Mouse (Mus musculus): ENCODE data around the gene Fras1.

Gene Fras1

GRCm38 (mm10) chr5:96574586-96574985 is 200.8 kb downstream of the Fras1 start:
- DNase-seq (ENCODE audit: low read depth, low spot score): no peak

GRCm38 (mm10) chr5:96578705-96579104 is 204.9 kb downstream of the Fras1 start:
- no peak for DNase-seq (ENCODE audit: low read depth, low spot score)

DNA sequence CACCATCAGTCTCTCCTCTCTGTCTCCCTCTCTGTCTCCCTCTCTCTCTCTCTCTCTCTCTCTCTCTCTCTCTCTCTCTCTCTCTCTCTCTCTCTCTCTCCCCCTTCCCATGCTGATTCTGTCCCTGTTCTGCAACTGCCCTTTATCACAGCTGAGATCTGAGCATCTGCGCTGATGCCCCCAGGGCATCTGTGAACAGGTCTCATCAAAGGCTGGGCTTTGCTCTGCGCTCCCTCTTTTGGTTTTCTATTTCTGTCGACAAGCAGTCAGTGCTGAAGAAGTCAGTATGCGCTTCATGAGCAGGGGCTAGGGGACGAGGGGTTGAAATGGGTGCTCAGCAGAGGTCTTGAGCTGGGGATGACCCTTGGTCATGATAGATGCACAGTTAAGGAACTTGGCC is 206.2 kb downstream of the Fras1 start:
- no peak for DNase-seq (ENCODE audit: low read depth, low spot score)

DNA sequence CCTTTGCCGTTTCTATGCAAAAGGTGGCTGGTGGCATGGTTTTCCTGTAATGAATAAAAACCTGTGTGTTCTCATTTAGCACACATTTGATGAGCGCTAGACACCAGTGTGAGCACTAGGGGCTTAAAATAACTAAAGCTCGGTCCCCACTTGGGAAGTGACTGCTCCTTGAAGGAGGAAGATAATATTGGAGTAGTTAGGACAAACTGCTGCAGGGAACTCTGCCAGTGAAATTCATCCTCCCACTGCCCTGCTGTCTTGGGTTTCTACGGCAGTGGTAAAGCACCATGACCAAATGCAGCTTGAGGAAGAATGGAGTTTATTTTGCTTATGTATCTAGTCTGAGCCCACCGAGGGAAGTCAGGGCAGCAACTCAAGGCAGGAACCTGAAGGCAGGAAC is 211.0 kb downstream of the Fras1 start:
- no peak for DNase-seq (ENCODE audit: low read depth, low spot score)

- no peak for DNase-seq (ENCODE audit: low read depth, low spot score)
These were observed 216.9 kb downstream of the Fras1 start for GRCm38 (mm10) chr5:96590621-96591020.

- no peak for DNase-seq (ENCODE audit: low read depth, low spot score)
These were observed 222.0 kb downstream of the Fras1 start for GRCm38 (mm10) chr5:96595793-96596192.

DNA sequence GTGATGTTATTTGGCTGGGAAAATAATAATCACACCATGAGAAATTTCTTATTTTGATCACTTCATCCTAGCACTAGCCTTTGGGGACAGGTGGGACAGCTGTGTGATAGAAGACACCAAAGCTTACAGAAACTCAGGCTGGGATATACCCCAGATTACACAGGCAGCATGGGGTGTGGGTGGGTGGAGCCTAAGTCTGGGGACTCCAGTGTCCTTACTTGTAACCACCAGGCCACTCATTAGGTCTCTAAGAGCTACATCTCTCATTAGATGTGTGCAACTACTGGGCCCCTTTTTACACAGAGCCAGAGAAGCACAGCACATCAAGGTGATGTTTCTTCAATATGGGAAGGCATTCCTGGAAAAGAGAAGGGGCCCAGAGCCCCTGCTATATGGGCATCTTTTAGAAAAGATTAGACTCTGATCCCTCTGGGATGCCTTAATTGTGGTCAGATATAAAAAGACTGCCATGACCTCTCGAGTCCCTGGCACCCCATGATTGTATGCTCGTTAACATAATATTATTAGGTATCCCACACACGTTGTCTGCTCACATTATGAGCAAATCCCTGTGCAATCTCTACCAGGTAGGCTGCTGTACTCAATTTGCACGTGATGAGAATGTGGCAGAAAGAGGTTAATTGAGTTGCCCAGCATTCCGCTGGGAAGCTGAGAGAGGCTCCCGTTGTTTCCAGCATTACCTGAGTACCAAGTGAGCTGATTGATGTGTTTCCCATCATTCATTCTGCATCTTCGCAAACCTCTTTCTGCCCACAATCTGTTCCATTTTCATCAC is 230.4 kb downstream of the Fras1 start:
- no peak for DNase-seq (ENCODE audit: low read depth, low spot score)

DNA sequence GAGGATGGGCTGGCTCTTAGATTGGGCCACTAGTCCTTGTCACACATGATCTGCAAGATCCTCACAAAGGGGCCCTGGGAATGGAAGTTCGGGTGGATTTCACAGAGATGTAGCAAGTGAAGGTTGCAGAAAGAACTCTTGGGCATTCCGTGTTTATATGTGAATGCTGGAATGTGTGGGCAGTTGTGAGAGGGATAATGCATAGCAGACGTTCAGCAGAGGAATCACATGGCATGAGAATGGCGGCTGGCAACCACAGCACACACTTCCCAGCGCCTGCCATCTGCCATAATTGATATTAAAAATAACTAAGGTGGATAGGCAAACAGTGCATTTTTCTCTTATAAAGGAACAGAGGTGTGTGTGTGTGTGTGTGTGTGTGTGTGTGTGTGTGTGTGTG is 234.3 kb downstream of the Fras1 start:
- no peak for DNase-seq (ENCODE audit: low read depth, low spot score)

DNA sequence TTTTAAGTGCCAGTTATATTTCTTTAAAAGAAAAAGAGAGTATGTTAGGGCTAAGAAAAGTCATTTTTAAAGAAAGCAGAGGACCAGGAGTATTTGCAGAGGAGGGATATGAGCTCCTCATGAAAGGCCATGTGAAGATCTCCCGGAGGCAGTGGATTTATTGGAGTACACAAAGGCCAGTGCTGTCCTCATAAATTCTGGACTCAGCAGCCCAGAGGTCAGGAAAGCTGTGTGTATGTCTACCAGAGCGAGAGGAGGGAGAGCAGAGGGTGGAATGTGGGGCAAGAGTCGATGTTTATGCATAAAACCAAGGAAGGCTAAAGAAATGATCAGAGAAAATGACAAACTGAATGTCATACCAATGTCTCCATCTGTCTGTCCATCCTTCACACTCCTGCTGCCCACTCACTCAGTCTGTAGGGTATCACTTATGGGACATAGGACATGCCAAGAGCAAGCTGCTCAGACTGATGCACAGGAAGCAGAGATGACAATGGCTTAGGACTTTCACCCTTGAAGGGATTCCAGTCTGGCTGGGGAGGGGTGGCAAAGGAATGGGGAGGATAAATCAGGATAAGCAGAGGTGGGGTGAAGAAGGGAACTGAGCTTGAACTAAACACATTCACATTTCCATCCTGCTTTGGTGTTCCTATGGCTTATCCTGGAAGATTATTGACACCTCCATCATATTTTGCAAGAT is 235.0 kb downstream of the Fras1 start:
- no peak for DNase-seq (ENCODE audit: low read depth, low spot score)

- no peak for DNase-seq (ENCODE audit: low read depth, low spot score)
These were observed 238.3 kb downstream of the Fras1 start for GRCm38 (mm10) chr5:96612077-96612476.

DNA sequence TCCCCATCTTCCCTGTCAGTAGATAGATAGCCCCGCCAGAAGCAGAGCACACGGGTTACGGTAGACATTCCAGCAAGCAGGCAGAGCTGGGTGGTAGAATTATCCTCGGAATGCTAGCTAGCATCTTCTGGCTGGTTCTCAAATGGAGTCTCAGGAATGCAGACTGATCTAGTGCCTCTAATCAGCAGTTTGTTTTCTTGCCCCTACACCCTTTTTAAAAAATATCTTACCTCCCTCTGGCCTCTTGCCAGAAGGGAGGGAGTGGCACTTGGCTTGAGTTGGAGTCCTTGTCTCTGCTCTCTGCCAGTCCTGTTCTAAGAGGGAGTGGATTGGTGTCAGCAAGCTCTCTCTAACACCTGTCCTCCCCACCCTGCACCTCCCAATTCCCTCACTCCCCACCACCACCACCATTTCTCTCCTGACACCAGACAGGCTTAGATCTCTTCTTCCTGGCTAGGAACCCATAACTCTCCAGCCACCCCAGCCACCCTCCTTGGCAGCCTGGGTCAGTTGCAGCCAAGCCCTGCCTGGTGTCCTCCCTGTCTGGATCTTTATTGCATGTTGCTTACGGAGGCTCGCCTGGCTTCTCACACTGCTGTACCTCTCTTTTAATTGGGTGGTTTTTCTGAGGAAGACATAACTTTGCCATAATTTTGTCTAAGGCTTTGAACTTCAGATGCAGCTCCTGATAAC is 243.3 kb downstream of the Fras1 start:
- DNase-seq (ENCODE audit: low read depth, low spot score): no peak

GRCm38 (mm10) chr5:96618008-96618407 is 244.3 kb downstream of the Fras1 start:
- DNase-seq (ENCODE audit: low read depth, low spot score): no peak

- no peak for DNase-seq (ENCODE audit: low read depth, low spot score)
These were observed 246.5 kb downstream of the Fras1 start for GRCm38 (mm10) chr5:96620209-96620608.

DNA sequence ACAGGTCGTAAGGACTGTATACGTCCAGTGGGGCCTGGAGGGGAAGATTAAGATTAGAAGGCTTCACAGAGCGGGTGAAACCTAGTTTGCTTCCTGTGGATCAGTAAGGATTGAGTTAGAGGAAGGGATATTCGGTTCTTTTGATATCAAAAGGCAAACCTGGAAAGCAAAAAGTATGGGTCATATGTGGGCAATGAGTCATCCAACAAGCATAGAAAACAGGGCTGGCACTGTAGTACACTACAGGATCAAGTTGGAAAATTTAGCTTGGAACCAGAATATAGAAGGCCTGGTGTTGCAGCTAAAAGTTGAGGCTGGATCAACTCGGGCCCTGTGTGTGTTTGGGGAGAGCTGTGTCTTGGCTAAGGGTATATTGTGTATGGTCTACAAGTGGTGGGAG is 246.9 kb downstream of the Fras1 start:
- no peak for DNase-seq (ENCODE audit: low read depth, low spot score)

- no peak for DNase-seq (ENCODE audit: low read depth, low spot score)
These were observed 249.0 kb downstream of the Fras1 start for GRCm38 (mm10) chr5:96622604-96623352.

GRCm38 (mm10) chr5:96629851-96630250 is 256.1 kb downstream of the Fras1 start:
- no peak for DNase-seq (ENCODE audit: low read depth, low spot score)

- no peak for DNase-seq (ENCODE audit: low read depth, low spot score)
These were observed 261.5 kb downstream of the Fras1 start for GRCm38 (mm10) chr5:96635146-96635862.

DNA sequence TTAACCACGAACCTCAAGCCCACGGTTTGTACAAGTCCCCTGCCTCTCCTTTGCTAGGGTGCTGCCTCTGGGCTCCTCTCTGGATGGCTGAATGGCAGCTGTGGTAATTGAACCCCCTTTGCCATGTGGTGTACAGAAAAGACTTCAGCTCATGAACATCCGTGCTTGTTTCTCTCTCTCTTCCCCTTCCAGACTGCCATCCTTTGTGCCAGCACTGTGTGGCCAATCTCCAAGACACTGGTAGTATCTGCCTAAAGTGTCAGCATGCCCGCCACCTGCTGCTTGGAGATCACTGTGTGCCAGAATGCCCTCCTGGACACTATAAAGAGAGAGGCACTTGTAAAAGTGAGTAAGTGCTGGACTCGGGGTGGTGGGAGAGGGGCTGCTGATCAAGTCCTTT is 262.1 kb downstream of the Fras1 start:
- DNase-seq (ENCODE audit: low read depth, low spot score): no peak

GRCm38 (mm10) chr5:96639213-96639910 is 265.6 kb downstream of the Fras1 start:
- no peak for DNase-seq (ENCODE audit: low read depth, low spot score)

- DNase-seq (ENCODE audit: low read depth, low spot score): no peak
These were observed 267.5 kb downstream of the Fras1 start for GRCm38 (mm10) chr5:96641297-96641696.

GRCm38 (mm10) chr5:96675676-96676075 is 301.9 kb downstream of the Fras1 start:
- DNase-seq (ENCODE audit: low read depth, low spot score): no peak
